In the genomic region with DNA sequence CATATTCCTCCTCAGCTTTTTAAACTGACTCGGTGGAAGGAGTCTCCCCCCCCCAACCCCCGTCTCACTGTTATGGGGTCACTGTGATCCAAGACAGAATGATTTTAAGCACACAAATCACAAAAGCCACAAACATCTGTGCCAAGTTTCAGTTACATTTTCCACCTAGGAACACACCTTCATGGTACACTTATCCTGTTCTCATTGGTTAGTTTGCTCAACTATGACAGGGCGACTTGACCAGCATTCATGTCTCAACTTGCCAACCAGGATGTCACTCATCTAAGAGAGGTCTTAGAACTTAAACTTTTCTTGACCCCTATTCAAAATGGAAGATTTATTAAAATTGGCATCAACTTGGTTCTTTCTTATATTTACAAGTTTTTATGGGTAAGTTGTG, we compare ENCODE assay signal across 35 mouse cellular contexts. TPM values are rescaled to one million over a fixed set of nuclear protein-coding genes. Genes with fewer than 3 reads are reported as not detected.
"Had no signal": no experiment of that assay in that cellular context is flagged by ENCODE, and none has a peak within 500 bp of the region (broad histone marks: within the 10 kb centered on the region; RNA-seq: fewer than 3 reads in every experiment).

No protein-coding gene starts in this region.

- DNase-seq: heart, postnatal 10 days; heart, postnatal 14 days; heart, postnatal 36 days; heart, postnatal 4 days; kidney, adult 11 months; kidney, adult 18-20 months; kidney, adult 2 months; kidney, adult 8-10 months; kidney, adult 9 months; kidney, postnatal 10 days; kidney, postnatal 14 days; kidney, postnatal 25 days; kidney, postnatal 36 days; kidney, postnatal 4 days; layer of hippocampus, adult 9-11 months; layer of hippocampus, postnatal 36 days had no signal

- H3K4me3 ChIP-seq: heart, embryonic 10.5 days; heart, embryonic 12.5 days; heart, embryonic 13.5 days; heart, embryonic 15.5 days; hindbrain, embryonic 10.5 days; hindbrain, embryonic 12.5 days; hindbrain, embryonic 13.5 days; hindbrain, embryonic 15.5 days; intestine, embryonic 15.5 days; kidney, embryonic 15.5 days; layer of hippocampus, adult 2 months; left cerebral cortex, adult 2 months had no signal

- H3K9ac ChIP-seq: heart, embryonic 12.5 days; heart, embryonic 13.5 days; heart, embryonic 15.5 days; hindbrain, embryonic 12.5 days; hindbrain, embryonic 13.5 days; hindbrain, embryonic 14.5 days; hindbrain, embryonic 15.5 days; intestine, embryonic 15.5 days; kidney, embryonic 15.5 days had no signal

- H3K36me3 ChIP-seq: heart, embryonic 10.5 days; heart, embryonic 12.5 days; heart, embryonic 13.5 days; heart, embryonic 15.5 days; hindbrain, embryonic 10.5 days; hindbrain, embryonic 12.5 days; hindbrain, embryonic 13.5 days; hindbrain, embryonic 15.5 days; intestine, embryonic 15.5 days; kidney, embryonic 15.5 days had no signal

- H3K9me3 ChIP-seq: heart, embryonic 10.5 days; heart, embryonic 12.5 days; heart, embryonic 13.5 days; heart, embryonic 15.5 days; hindbrain, embryonic 10.5 days; hindbrain, embryonic 13.5 days; hindbrain, embryonic 15.5 days; intestine, embryonic 15.5 days; kidney, embryonic 15.5 days had no signal

- H3K4me2 ChIP-seq: heart, embryonic 11.5 days; heart, embryonic 12.5 days; heart, embryonic 13.5 days; heart, embryonic 15.5 days; hindbrain, embryonic 12.5 days; hindbrain, embryonic 13.5 days; hindbrain, embryonic 14.5 days; hindbrain, embryonic 15.5 days; intestine, embryonic 15.5 days; kidney, embryonic 15.5 days had no signal

- H3K27me3 ChIP-seq: heart, embryonic 12.5 days; heart, embryonic 13.5 days; heart, embryonic 15.5 days; hindbrain, embryonic 12.5 days; hindbrain, embryonic 13.5 days; hindbrain, embryonic 15.5 days; intestine, embryonic 15.5 days; kidney, embryonic 15.5 days had no signal

- H3K27ac ChIP-seq: heart, embryonic 10.5 days; heart, embryonic 13.5 days; heart, embryonic 15.5 days; hindbrain, embryonic 10.5 days; hindbrain, embryonic 12.5 days; hindbrain, embryonic 13.5 days; hindbrain, embryonic 14.5 days; hindbrain, embryonic 15.5 days; hindbrain, postnatal 0 days; intestine, embryonic 15.5 days; kidney, embryonic 15.5 days; kidney, postnatal 0 days; layer of hippocampus, adult 2 months; left cerebral cortex, adult 2 months had no signal

- H3K4me1 ChIP-seq: heart, embryonic 10.5 days; heart, embryonic 12.5 days; heart, embryonic 13.5 days; heart, embryonic 15.5 days; hindbrain, embryonic 10.5 days; hindbrain, embryonic 12.5 days; hindbrain, embryonic 13.5 days; hindbrain, embryonic 15.5 days; intestine, embryonic 15.5 days; kidney, embryonic 15.5 days had no signal

RNA-seq across cellular contexts. Expression of a gene that starts 31.8 kb away (rescaled TPM):
- polyA plus RNA-seq: heart, postnatal 0 days; hindbrain, embryonic 11.5 days; large intestine, adult 2 months had no signal
